Mouse (Mus musculus) hindbrain, embryonic 15.5 days (tissue): ENCODE measurements at regions not wholly inside any gene's neighbourhood (a gene's known extent, or its start where the extent isn't known, plus 50 kb on each side); places are given as distances from the start of the nearest gene placed in this dataset.
A peak's percentile ranks its signal among the peaks of the same experiment; 100 is the strongest.

Experiments
- ATAC-seq: fragments of 200-750 bp; cut with Nextera tagmentation; 2 replicates; pipeline ENCODE4 v1.8.0; 2017; ENCODE audit warnings: low read depth, moderate number of reproducible peaks, moderate TSS enrichment; ENCODE audit not compliant: low FRiP score
- H3K27ac ChIP-seq: fragments of 300-500 bp; sonication (generic); replicated peaks from 2 replicates; pipeline ENCODE4 v1.5.1; 2015; ENCODE audit warnings: mild to moderate bottlenecking, inconsistent platforms
- H3K27me3 ChIP-seq: fragments of 300-500 bp; sonication (generic); 2 replicates; pipeline ENCODE4 v1.6.1; 2015; ENCODE audit warnings: control low read depth, inconsistent platforms
- H3K36me3 ChIP-seq: fragments of 300-500 bp; sonication (generic); 2 replicates; pipeline ENCODE4 v1.6.1; 2015; ENCODE audit warnings: control low read depth, inconsistent platforms
- H3K4me1 ChIP-seq: fragments of 300-500 bp; sonication (generic); replicated peaks from 2 replicates; pipeline ENCODE4 v1.6.1; 2015; ENCODE audit warnings: control low read depth, inconsistent platforms
- H3K4me2 ChIP-seq: fragments of 300-500 bp; sonication (generic); 2 replicates; pipeline ENCODE4 v1.6.1; 2015; ENCODE audit warnings: moderate library complexity, mild to moderate bottlenecking, inconsistent platforms
- H3K4me3 ChIP-seq: fragments of 300-500 bp; sonication (generic); 2 replicates; pipeline ENCODE4 v1.5.1; 2015; ENCODE audit warnings: mild to moderate bottlenecking, inconsistent platforms
- H3K9ac ChIP-seq: fragments of 300-500 bp; sonication (generic); 2 replicates; pipeline ENCODE4 v1.6.1; 2015; ENCODE audit warnings: inconsistent platforms
- H3K9me3 ChIP-seq: fragments of 300-500 bp; sonication (generic); 2 replicates; pipeline ENCODE4 v1.6.1; 2016; ENCODE audit warnings: control low read depth, inconsistent platforms
- WGBS: fragments of 180-500 bp; shearing (Covaris S2); methylation state at CpG from one replicate; pipeline ENCODE4 v1.1.7; 2015; 5-methylcytosine and 5-hydroxymethylcytosine counted together

GRCm38 (mm10) chr11:92743191-92743590, 354.6 kb upstream of the Car10 start:
- H3K27ac ChIP-seq = no peak overlapping the region
- no peak for ATAC-seq
- WGBS = 43% methylated on average over 2 of the region's 2 CpGs

GRCm38 (mm10) chr11:92758383-92758964, 339.4 kb upstream of the Car10 start:
- Histone ChIP-seq H3K27ac (no peak overlapping the region), H3K4me1 (no peaks in the 10 kb centered on the region), H3K9ac (no peak overlapping the region), H3K27me3 (no peaks in the 10 kb centered on the region), H3K36me3 (no peaks in the 10 kb centered on the region), H3K9me3 (no peaks in the 10 kb centered on the region; the same call in 1 of the 2 replicates), H3K4me2 (no peak overlapping the region), H3K4me3 (no peak overlapping the region)
- no peak for ATAC-seq
- 62% methylated on average over 5 of the region's 5 CpGs for WGBS

More at GRCm38 (mm10) chr11:92743191-92743590, 354.6 kb upstream of the Car10 start:
- Histone ChIP-seq H3K4me2 (no peak overlapping the region), H3K4me3 (no peak overlapping the region), H3K9me3 (no peaks in the 10 kb centered on the region), H3K36me3 (no peaks in the 10 kb centered on the region), H3K9ac (no peak overlapping the region), H3K27me3 (no peaks in the 10 kb centered on the region), H3K4me1 (no peaks in the 10 kb centered on the region)

GRCm38 (mm10) chr11:92769936-92770335, 327.9 kb upstream of the Car10 start:
- no peak overlapping the region for H3K27ac ChIP-seq
- no peaks in the 10 kb centered on the region for H3K36me3 ChIP-seq
- H3K4me1 ChIP-seq = 0 out of 2 replicates have a peak, but pooled peaks cover 2% of the 10 kb centered on the region
- H3K4me3 ChIP-seq = no peak overlapping the region
- H3K27me3 ChIP-seq = no peaks in the 10 kb centered on the region
- WGBS = 90% methylated on average over 4 of the region's 4 CpGs
- no peak overlapping the region for H3K9ac ChIP-seq
- ATAC-seq = no peak
- no peaks in the 10 kb centered on the region for H3K9me3 ChIP-seq
- H3K4me2 ChIP-seq = no peak overlapping the region

GRCm38 (mm10) chr11:92772916-92773569, 324.8 kb upstream of the Car10 start:
- peak overlapping the region; percentile 1; the same call in 1 of the 2 replicates for H3K4me2 ChIP-seq
- ATAC-seq = peak; percentile 19; the same call in 1 of the 2 replicates
- 47% methylated on average over 9 of the region's 9 CpGs for WGBS
- H3K4me3 ChIP-seq = no peak overlapping the region
- no peaks in the 10 kb centered on the region for H3K9me3 ChIP-seq
- H3K4me1 ChIP-seq = 0 out of 2 replicates have a peak, but pooled peaks cover 2% of the 10 kb centered on the region
- H3K9ac ChIP-seq = no peak overlapping the region
- peak overlapping the region; percentile 49 for H3K27ac ChIP-seq
- no peaks in the 10 kb centered on the region for H3K36me3 ChIP-seq
- H3K27me3 ChIP-seq = no peaks in the 10 kb centered on the region

GRCm38 (mm10) chr11:92773570-92773929, 324.3 kb upstream of the Car10 start:
- no peaks in the 10 kb centered on the region for H3K36me3 ChIP-seq
- no peak for ATAC-seq
- no peak overlapping the region for H3K4me2 ChIP-seq
- H3K9ac ChIP-seq = no peak overlapping the region
- no peaks in the 10 kb centered on the region for H3K9me3 ChIP-seq
- 0 out of 2 replicates have a peak, but pooled peaks cover 2% of the 10 kb centered on the region for H3K4me1 ChIP-seq
- no peak overlapping the region for H3K4me3 ChIP-seq
- 71% methylated on average over 4 of the region's 4 CpGs for WGBS
- peak overlapping the region; percentile 49 for H3K27ac ChIP-seq
- no peaks in the 10 kb centered on the region for H3K27me3 ChIP-seq

GRCm38 (mm10) chr11:92774780-92775179, 323.0 kb upstream of the Car10 start:
- H3K4me3 ChIP-seq = no peak overlapping the region
- H3K36me3 ChIP-seq = no peaks in the 10 kb centered on the region
- H3K4me1 ChIP-seq = 0 out of 2 replicates have a peak, but pooled peaks cover 2% of the 10 kb centered on the region
- ATAC-seq = no peak
- no peak overlapping the region for H3K4me2 ChIP-seq
- H3K9me3 ChIP-seq = no peaks in the 10 kb centered on the region
- no peak overlapping the region for H3K9ac ChIP-seq
- H3K27me3 ChIP-seq = no peaks in the 10 kb centered on the region
- WGBS = 24% methylated on average over 3 of the region's 3 CpGs
- H3K27ac ChIP-seq = no peak overlapping the region

- no peak for ATAC-seq
- WGBS = 65% methylated on average over 4 of the region's 4 CpGs
- Histone ChIP-seq H3K36me3 (no peaks in the 10 kb centered on the region), H3K4me2 (no peak overlapping the region), H3K27me3 (no peaks in the 10 kb centered on the region), H3K9ac (no peak overlapping the region), H3K9me3 (no peaks in the 10 kb centered on the region), H3K27ac (no peak overlapping the region), H3K4me1 (no peaks in the 10 kb centered on the region), H3K4me3 (no peak overlapping the region)
Observed at GRCm38 (mm10) chr11:92799267-92799666, 298.6 kb upstream of the Car10 start.
